Mouse (Mus musculus): ENCODE results near the gene Sptbn4. TPM values are rescaled to one million over a fixed set of nuclear protein-coding genes. Genes with fewer than 3 reads are reported as not detected.

The Sptbn4 gene
- polyA plus RNA-seq, 1 experiment from 2014 or later: 4.2 TPM

DNA sequence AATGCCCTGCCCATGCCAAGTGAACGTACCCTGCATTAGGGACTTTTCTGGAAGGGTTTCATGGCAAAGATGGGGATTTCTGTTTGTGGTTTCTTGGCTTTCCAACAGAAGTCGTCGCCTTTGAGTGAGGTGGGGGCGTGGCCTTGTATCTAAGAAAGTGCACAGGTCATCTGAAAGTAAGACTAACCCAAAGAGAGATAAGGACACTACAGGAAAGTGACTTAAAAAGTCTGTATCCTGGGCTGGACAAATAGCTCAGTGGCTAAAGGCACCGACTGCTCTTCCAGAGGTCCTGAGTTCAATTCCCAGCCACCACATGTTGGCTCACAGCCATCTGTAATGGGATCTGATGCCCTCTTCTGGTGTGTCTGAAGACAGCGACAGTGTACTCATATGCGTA, 31.1 kb upstream of the Sptbn4 start:
- WGBS: 84% methylated on average over 7 of the region's 7 CpGs
- 0 out of 2 replicates have a peak, but pooled peaks cover 3% of the 10 kb centered on the region for H3K4me1 ChIP-seq (replicated peaks; ENCODE audit: control insufficient read depth, insufficient read depth, low read length)
- H3K9ac ChIP-seq: no peak overlapping the region
- H3K36me3 ChIP-seq (replicated peaks; ENCODE audit: control insufficient read depth, insufficient read depth): 0 out of 2 replicates have a peak, but pooled peaks cover 6% of the 10 kb centered on the region
- DNase-seq (ENCODE audit: low spot score) (no peak), ATAC-seq (ENCODE audit: low FRiP score) (no peak)
- H3K4me2 ChIP-seq (replicated peaks): no peak overlapping the region
- H3K4me3 ChIP-seq (replicated peaks; ENCODE audit: low read length): no peak overlapping the region
- H3K9me3 ChIP-seq (ENCODE audit: control insufficient read depth, low read length): no peaks in the 10 kb centered on the region
- no peak overlapping the region for H3K27ac ChIP-seq
- H3K27me3 ChIP-seq (ENCODE audit: control insufficient read depth, insufficient read depth, low read length): no peaks in the 10 kb centered on the region

DNA sequence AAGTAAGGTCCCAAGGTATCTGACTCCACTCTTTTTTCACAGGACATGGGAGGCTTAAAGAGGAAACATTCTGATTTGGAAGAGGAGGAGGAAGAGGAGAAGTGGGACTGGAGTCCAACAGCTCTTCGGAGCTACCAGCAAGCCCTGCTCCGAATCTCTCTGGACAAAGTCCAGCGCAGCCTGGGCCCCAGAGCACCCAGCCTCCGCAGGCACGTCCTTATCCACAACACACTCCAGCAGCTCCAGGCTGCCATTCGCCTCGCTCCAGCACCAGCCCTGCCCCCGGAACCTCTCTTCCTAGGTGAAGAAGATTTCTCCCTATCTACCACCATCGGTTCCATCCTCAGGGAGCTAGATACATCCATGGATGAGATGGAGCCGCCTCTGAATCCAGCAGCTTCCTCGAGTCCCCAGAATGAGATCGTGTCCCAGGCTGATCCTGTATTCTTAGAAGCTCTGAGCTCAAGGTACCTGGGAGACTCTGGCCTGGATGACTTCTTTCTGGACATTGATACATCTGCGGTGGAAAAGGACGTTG, 28.7 kb upstream of the Sptbn4 start:
- ATAC-seq (ENCODE audit: low FRiP score) (no peak), DNase-seq (ENCODE audit: low spot score) (no peak)
- Histone ChIP-seq H3K4me3 (replicated peaks; ENCODE audit: low read length) (no peak overlapping the region), H3K36me3 (replicated peaks; ENCODE audit: control insufficient read depth, insufficient read depth) (0 out of 2 replicates have a peak, but pooled peaks cover 6% of the 10 kb centered on the region), H3K4me1 (replicated peaks; ENCODE audit: control insufficient read depth, insufficient read depth, low read length) (no peaks in the 10 kb centered on the region), H3K9ac (no peak overlapping the region), H3K27me3 (ENCODE audit: control insufficient read depth, insufficient read depth, low read length) (no peaks in the 10 kb centered on the region), H3K27ac (no peak overlapping the region), H3K9me3 (ENCODE audit: control insufficient read depth, low read length) (no peaks in the 10 kb centered on the region), H3K4me2 (replicated peaks) (no peak overlapping the region)
- WGBS: 98% methylated on average over 14 of the region's 14 CpGs

DNA sequence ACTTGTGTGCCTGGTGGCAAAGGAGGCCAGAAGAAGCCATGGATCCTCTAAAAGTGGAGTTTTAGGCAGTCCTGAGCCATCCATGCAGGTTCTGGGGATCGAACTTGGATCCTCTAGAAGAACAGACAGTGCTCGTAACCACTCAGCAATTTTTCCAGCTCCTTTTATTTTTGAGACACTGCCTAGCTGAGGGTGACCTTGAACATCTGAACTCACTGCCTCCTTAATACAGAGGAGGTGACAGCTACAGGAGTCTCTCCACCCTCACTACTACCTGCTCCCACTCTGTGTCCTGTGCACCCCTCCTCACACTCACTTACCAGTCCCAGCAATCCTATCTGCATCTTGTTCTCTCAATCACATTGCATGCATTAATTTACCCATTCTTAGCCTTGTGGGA, 28.1 kb upstream of the Sptbn4 start:
- no peaks in the 10 kb centered on the region for H3K9me3 ChIP-seq (ENCODE audit: control insufficient read depth, low read length)
- no peak overlapping the region for H3K4me2 ChIP-seq (replicated peaks)
- ATAC-seq (ENCODE audit: low FRiP score) (no peak), DNase-seq (ENCODE audit: low spot score) (no peak)
- H3K4me1 ChIP-seq (replicated peaks; ENCODE audit: control insufficient read depth, insufficient read depth, low read length): no peaks in the 10 kb centered on the region
- 94% methylated on average over 2 of the region's 2 CpGs for WGBS
- 0 out of 2 replicates have a peak, but pooled peaks cover 6% of the 10 kb centered on the region for H3K36me3 ChIP-seq (replicated peaks; ENCODE audit: control insufficient read depth, insufficient read depth)
- no peak overlapping the region for H3K4me3 ChIP-seq (replicated peaks; ENCODE audit: low read length)
- no peaks in the 10 kb centered on the region for H3K27me3 ChIP-seq (ENCODE audit: control insufficient read depth, insufficient read depth, low read length)
- no peak overlapping the region for H3K9ac ChIP-seq
- no peak overlapping the region for H3K27ac ChIP-seq

DNA sequence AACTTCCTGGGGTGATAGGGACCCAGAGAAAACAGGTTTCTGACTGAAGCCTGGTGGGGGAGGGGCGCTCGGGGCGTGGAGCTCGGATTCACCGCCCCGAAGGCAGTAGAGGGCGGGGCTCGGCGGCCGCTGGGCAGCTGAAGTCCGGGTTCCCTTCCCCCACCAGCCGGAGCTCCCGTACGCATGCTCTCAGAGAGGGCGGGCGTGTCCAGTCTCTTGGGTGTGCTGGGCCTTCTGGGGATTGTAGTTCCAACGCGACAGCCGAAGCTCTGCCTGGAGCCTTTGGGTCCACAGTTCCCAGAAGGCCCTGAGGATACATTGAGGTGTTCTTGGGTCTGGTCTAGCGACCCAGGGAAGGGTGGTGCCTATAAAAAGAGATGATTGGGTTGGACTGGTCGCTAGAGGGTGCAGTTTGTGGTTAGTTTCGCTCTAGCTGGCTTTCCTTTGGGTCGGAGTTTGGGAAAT, 27.0 kb upstream of the Sptbn4 start:
- no peaks in the 10 kb centered on the region for H3K4me1 ChIP-seq (replicated peaks; ENCODE audit: control insufficient read depth, insufficient read depth, low read length)
- peak overlapping the region; percentile 82 for H3K27ac ChIP-seq
- ATAC-seq (ENCODE audit: low FRiP score) (peak; percentile 90), DNase-seq (ENCODE audit: low spot score) (peak; percentile 93)
- H3K36me3 ChIP-seq (replicated peaks; ENCODE audit: control insufficient read depth, insufficient read depth): 0 out of 2 replicates have a peak, but pooled peaks cover 6% of the 10 kb centered on the region
- WGBS: under 1% methylated on average over 23 of the region's 23 CpGs
- peak overlapping the region; percentile 83 for H3K4me2 ChIP-seq (replicated peaks)
- H3K27me3 ChIP-seq (ENCODE audit: control insufficient read depth, insufficient read depth, low read length): no peaks in the 10 kb centered on the region
- no peaks in the 10 kb centered on the region for H3K9me3 ChIP-seq (ENCODE audit: control insufficient read depth, low read length)
- H3K9ac ChIP-seq: peak overlapping the region; percentile 62
- peak overlapping the region; percentile 61 for H3K4me3 ChIP-seq (replicated peaks; ENCODE audit: low read length)

DNA sequence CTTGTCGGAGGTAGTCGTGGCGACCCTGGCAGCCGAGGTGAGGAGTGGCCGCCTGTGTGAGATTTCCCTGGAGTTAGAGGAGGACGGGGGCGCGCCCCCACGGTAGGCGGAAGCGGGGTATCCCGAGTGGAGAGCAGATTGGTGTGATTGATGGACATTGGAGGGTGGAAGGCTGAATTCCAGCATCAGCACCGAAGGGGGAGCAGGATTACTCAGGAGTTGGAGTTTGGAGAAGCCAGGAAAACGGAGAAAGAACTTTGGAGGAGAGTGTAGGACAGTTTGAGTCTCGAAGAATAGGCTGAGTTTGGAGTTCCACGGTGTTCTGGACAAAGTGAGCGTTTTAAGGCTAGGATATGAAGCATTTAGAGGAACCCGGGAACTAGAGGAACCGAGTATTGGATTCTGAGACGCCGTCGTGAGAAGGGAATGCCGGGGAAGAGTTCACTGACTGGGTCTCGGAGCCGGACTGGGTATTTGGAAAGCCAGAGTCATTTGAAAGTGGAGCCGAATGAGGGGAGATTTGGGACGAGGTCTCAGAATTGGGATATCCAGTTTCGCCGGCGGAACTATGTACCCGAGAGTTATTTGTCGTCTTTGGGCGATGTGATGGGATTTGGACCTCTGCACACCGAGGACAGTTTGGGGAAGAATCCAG, 26.5 kb upstream of the Sptbn4 start:
- Histone ChIP-seq H3K4me2 (replicated peaks) (peak overlapping the region; percentile 83), H3K9ac (peak overlapping the region; percentile 62), H3K27me3 (ENCODE audit: control insufficient read depth, insufficient read depth, low read length) (no peaks in the 10 kb centered on the region), H3K4me3 (replicated peaks; ENCODE audit: low read length) (peak overlapping the region; percentile 61), H3K27ac (peak overlapping the region; percentile 82), H3K4me1 (replicated peaks; ENCODE audit: control insufficient read depth, insufficient read depth, low read length) (no peaks in the 10 kb centered on the region), H3K36me3 (replicated peaks; ENCODE audit: control insufficient read depth, insufficient read depth) (0 out of 2 replicates have a peak, but pooled peaks cover 6% of the 10 kb centered on the region), H3K9me3 (ENCODE audit: control insufficient read depth, low read length) (no peaks in the 10 kb centered on the region)
- DNase-seq (ENCODE audit: low spot score): peak; percentile 55
- under 1% methylated on average over 34 of the region's 34 CpGs for WGBS
- ATAC-seq (ENCODE audit: low FRiP score): no peak

- H3K9ac ChIP-seq: peak within 1 kb of the TSS; percentile 62
- 0 out of 2 replicates have a peak, but pooled peaks cover 6% of the 10 kb centered on the region for H3K36me3 ChIP-seq (replicated peaks; ENCODE audit: control insufficient read depth, insufficient read depth)
- no peaks in the 10 kb centered on the region for H3K9me3 ChIP-seq (ENCODE audit: control insufficient read depth, low read length)
- DNase-seq (ENCODE audit: low spot score) (peak; percentile 93), ATAC-seq (ENCODE audit: low FRiP score) (peak; percentile 93)
- H3K4me2 ChIP-seq (replicated peaks): peak within 1 kb of the TSS; percentile 83
- H3K4me1 ChIP-seq (replicated peaks; ENCODE audit: control insufficient read depth, insufficient read depth, low read length): no peaks in the 10 kb centered on the region
- WGBS: under 1% methylated on average over 35 of the region's 36 CpGs
- H3K27ac ChIP-seq: peak within 1 kb of the TSS; percentile 82
- H3K4me3 ChIP-seq (replicated peaks; ENCODE audit: low read length): peak within 1 kb of the TSS; percentile 61
- no peaks in the 10 kb centered on the region for H3K27me3 ChIP-seq (ENCODE audit: control insufficient read depth, insufficient read depth, low read length)
Observed at GRCm38 (mm10) chr7:27473156-27473834, 25.8 kb upstream of the Sptbn4 start, which contains the start of gene Sertad3. Gene Sertad3, plus strand, starts transcription at chr7:27473768.

GRCm38 (mm10) chr7:27472596-27472995, 25.1 kb upstream of the Sptbn4 start:
- DNase-seq (ENCODE audit: low spot score) (no peak), ATAC-seq (ENCODE audit: low FRiP score) (no peak)
- Histone ChIP-seq H3K27me3 (ENCODE audit: control insufficient read depth, insufficient read depth, low read length) (no peaks in the 10 kb centered on the region), H3K27ac (peak overlapping the region; percentile 82), H3K9ac (no peak overlapping the region), H3K36me3 (replicated peaks; ENCODE audit: control insufficient read depth, insufficient read depth) (0 out of 2 replicates have a peak, but pooled peaks cover 6% of the 10 kb centered on the region), H3K4me3 (replicated peaks; ENCODE audit: low read length) (peak overlapping the region; percentile 61; the same call in 1 of the 2 replicates), H3K4me1 (replicated peaks; ENCODE audit: control insufficient read depth, insufficient read depth, low read length) (no peaks in the 10 kb centered on the region), H3K4me2 (replicated peaks) (peak overlapping the region; percentile 83), H3K9me3 (ENCODE audit: control insufficient read depth, low read length) (no peaks in the 10 kb centered on the region)
- WGBS: 46% methylated on average over 7 of the region's 7 CpGs

DNA sequence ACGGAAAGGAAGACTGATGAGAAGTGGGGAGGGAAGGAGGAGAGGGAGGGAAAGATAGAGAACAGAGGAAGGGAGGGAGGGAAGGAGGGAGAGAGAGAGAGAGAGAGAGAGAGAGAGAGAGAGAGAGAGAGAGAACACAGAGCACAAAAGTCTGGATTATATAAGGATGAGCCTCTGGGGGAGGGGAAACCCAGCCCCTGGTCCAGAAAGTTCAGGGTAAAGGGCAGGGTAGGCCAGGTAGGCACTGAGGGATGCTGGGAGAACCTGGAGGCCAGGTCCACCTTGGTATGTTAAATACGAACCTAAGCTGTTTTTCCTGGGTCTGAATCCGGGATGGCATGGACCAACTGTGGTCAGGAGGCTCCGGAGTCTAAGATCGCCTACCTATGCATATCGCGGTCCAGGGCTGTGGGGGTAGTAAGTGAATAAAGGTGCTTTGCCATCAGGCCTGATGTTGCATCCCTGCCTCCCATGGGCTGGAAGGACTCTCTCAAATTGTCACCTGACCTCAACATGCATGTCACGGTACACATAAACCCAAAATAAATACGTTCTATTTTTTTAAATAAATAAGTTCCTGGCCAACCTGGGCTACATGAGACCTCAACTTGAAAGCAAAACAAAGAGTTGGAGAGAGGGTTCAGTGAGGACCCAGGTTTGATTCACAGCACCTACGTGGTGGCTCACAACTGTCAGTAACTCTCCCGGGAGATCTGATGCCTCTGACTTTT, 24.1 kb upstream of the Sptbn4 start:
- H3K4me1 ChIP-seq (replicated peaks; ENCODE audit: control insufficient read depth, insufficient read depth, low read length): no peaks in the 10 kb centered on the region
- DNase-seq (ENCODE audit: low spot score) (no peak), ATAC-seq (ENCODE audit: low FRiP score) (no peak)
- H3K4me3 ChIP-seq (replicated peaks; ENCODE audit: low read length): no peak overlapping the region
- H3K9ac ChIP-seq: no peak overlapping the region
- 90% methylated on average over 11 of the region's 11 CpGs for WGBS
- H3K27me3 ChIP-seq (ENCODE audit: control insufficient read depth, insufficient read depth, low read length): no peaks in the 10 kb centered on the region
- H3K36me3 ChIP-seq (replicated peaks; ENCODE audit: control insufficient read depth, insufficient read depth): 0 out of 2 replicates have a peak, but pooled peaks cover under 1% of the 10 kb centered on the region
- no peak overlapping the region for H3K27ac ChIP-seq
- H3K9me3 ChIP-seq (ENCODE audit: control insufficient read depth, low read length): no peaks in the 10 kb centered on the region
- H3K4me2 ChIP-seq (replicated peaks): no peak overlapping the region

DNA sequence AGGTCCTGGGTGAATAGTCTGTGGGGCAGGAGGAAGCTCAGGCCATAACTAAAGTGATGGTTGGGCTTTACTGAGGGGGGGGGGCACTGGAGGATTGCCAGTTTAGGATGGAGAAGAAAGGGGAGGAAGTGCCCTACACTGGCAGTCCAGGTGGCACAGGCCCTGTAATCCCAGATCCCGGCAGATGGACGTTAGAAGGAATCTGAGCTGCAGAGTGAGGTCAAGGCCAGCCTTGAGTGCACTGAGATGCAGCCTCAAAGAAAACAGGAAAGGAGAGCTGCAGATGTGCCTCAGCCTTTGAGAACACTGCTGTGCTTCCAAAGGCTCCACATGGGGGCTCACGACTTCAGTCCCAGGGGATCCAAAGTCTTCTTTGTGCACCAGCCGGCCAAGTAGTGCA, 20.2 kb upstream of the Sptbn4 start:
- Histone ChIP-seq H3K9me3 (ENCODE audit: control insufficient read depth, low read length) (no peaks in the 10 kb centered on the region), H3K4me2 (replicated peaks) (no peak overlapping the region), H3K27ac (no peak overlapping the region), H3K36me3 (replicated peaks; ENCODE audit: control insufficient read depth, insufficient read depth) (no peaks in the 10 kb centered on the region), H3K4me3 (replicated peaks; ENCODE audit: low read length) (no peak overlapping the region), H3K27me3 (ENCODE audit: control insufficient read depth, insufficient read depth, low read length) (no peaks in the 10 kb centered on the region), H3K4me1 (replicated peaks; ENCODE audit: control insufficient read depth, insufficient read depth, low read length) (no peaks in the 10 kb centered on the region), H3K9ac (no peak overlapping the region)
- no peak for DNase-seq (ENCODE audit: low spot score)
- 39% methylated on average over 4 of the region's 4 CpGs for whole genome bisulfite sequencing
- ATAC-seq (ENCODE audit: low FRiP score): no peak
